Mouse (Mus musculus): Measurements from ENCODE around the gene Fhad1. TPM values are rescaled to one million over a fixed set of nuclear protein-coding genes. Genes with fewer than 3 reads are reported as not detected.
"Not testable (repeated sequence)": the region's sequence is repeated elsewhere in the genome, so short reads cannot be mapped to it uniquely, and the experiment has no call there.

Fhad1 gene
- polyA plus RNA-seq, 1 experiment, result 0.07 TPM

DNA sequence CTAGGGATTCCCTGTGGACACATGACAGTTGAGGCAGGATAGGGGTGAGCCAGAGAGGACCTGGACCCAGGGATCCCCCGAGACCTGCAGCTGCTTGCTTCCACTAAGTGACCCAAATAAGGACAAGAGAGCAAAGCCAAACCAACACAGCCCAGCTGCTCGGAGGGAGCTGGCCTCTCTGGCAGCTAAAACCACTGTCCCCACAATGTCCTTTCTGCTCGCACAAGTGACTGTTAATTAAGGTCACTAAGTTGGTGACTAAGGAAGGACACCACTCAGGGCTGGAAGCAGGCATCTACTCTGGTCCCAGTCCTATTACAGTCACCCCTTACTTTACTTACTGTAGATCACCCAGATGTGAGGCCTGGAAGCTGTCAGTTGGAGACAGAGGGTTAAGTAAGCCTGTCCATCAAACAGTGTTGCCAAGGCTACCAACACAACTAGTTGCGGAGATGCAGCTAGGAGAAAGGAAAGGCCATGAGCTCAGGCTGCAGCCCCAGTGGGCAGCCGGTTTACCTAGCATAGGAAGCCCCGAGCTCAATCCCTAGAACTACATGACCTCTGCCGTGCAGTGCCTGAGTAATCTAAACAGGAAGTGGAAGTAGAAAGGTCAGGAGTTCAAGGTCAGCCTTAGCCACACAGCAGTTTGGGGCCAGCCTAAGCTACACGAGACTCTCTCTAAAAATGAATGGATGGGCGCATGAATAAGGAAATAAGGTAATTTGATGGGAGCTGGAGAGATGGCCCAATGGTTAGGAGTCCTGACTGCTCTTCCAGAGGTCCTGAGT lies 39.0 kb upstream of the Fhad1 start:
- Histone ChIP-seq H3K27me3 (ENCODE audit: control insufficient read depth, insufficient read depth, insufficient read length) (no peaks in the 10 kb centered on the region), H3K79me2 (ENCODE audit: control insufficient read depth, insufficient read depth) (no peaks in the 10 kb centered on the region), H3K79me3 (ENCODE audit: low read depth) (no peaks in the 10 kb centered on the region), H3K36me3 (ENCODE audit: control insufficient read depth, insufficient read depth) (no peaks in the 10 kb centered on the region), H3ac (ENCODE audit: control insufficient read depth, insufficient read length, low read depth) (no peak overlapping the region), H3K4me3 (ENCODE audit: insufficient read depth, poor library complexity, severe bottlenecking) (no peak overlapping the region)
- no peak for TF ChIP-seq MYOD1 (IDR thresholded peaks at IDR 0.05; ENCODE audit: control insufficient read depth, insufficient read length, low read depth)
- TF ChIP-seq MAX (IDR thresholded peaks at IDR 0.05), result no peak
- no peak for TF ChIP-seq CEBPB (IDR thresholded peaks at IDR 0.05; ENCODE audit: low read depth)
- no peak for TF ChIP-seq CTCF (IDR thresholded peaks at IDR 0.05; ENCODE audit: control insufficient read depth, insufficient read depth, insufficient read length)
- TF ChIP-seq USF1 (IDR thresholded peaks at IDR 0.05; ENCODE audit: low read depth), result no peak
- no peak for TF ChIP-seq MYOG (IDR thresholded peaks at IDR 0.05; ENCODE audit: control insufficient read depth, extremely low read depth, insufficient read length)
- no peak for TF ChIP-seq FOSL1 (IDR thresholded peaks at IDR 0.05; ENCODE audit: insufficient read depth, low read length, poor library complexity, severe bottlenecking)

DNA sequence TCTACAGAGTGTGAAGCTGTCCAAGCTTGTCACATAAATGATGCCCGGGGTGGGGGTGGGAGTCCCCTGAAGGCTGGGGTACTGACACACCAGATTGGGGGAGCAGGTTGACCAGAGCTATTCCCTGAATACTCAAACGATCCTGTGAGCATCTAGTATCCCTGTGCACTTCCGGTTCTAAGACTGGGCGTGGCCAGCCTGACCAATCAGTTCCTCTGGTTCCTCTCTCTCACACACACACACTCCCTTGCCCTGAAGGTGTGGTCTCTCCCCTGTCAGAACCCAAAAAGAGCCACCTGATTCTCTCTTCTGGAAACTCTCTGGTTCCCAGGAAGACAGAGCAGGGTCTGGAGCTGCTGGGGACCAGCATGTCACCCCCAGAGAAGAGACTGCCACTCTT lies 38.4 kb upstream of the Fhad1 start:
- Histone ChIP-seq H3K79me3 (ENCODE audit: low read depth) (no peaks in the 10 kb centered on the region), H3K36me3 (ENCODE audit: control insufficient read depth, insufficient read depth) (no peaks in the 10 kb centered on the region), H3ac (ENCODE audit: control insufficient read depth, insufficient read length, low read depth) (no peak overlapping the region), H3K4me3 (ENCODE audit: insufficient read depth, poor library complexity, severe bottlenecking) (no peak overlapping the region), H3K27me3 (ENCODE audit: control insufficient read depth, insufficient read depth, insufficient read length) (no peaks in the 10 kb centered on the region), H3K79me2 (ENCODE audit: control insufficient read depth, insufficient read depth) (no peaks in the 10 kb centered on the region)
- TF ChIP-seq USF1 (IDR thresholded peaks at IDR 0.05; ENCODE audit: low read depth), result no peak
- no peak for TF ChIP-seq MAX (IDR thresholded peaks at IDR 0.05)
- no peak for TF ChIP-seq CTCF (IDR thresholded peaks at IDR 0.05; ENCODE audit: control insufficient read depth, insufficient read depth, insufficient read length)
- no peak for TF ChIP-seq MYOD1 (IDR thresholded peaks at IDR 0.05; ENCODE audit: control insufficient read depth, insufficient read length, low read depth)
- no peak for TF ChIP-seq FOSL1 (IDR thresholded peaks at IDR 0.05; ENCODE audit: insufficient read depth, low read length, poor library complexity, severe bottlenecking)
- TF ChIP-seq CEBPB (IDR thresholded peaks at IDR 0.05; ENCODE audit: low read depth), result no peak
- TF ChIP-seq MYOG (IDR thresholded peaks at IDR 0.05; ENCODE audit: control insufficient read depth, extremely low read depth, insufficient read length), result no peak

DNA sequence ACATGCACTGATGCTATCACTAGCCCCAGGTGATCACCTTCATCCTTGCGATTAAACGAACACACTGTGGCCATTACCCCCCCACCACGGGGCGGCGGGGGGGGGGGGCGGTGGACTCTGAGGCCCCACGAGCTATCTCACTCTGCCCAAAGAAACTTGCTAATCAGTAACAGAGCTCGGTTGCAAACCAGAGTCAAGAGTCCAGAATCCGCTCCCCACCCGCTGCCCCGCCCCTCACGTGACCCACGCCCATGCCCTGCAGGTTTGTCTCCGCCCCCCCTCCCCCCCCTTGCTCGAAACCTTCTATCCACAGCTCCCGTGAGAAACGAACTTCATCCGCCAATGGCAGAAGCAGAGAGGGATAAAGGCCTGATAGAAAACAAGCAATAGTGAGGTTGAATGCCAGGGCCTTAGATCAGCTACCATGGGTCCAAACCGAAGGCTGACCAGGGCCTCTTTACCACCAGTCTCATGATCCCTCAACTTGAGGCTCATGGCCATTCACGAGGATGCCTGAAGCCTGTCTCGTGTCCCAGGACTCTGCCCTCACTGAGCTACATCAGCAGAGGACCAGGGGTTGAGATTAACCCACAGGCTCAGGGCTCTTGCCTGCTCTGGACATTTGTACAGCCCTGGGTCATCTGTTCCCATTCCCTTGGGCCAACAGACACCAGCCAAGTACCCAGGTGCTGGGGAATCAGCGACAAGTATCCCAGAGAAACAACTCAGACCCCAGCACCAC lies 37.7 kb upstream of the Fhad1 start:
- H3K36me3 ChIP-seq (ENCODE audit: control insufficient read depth, insufficient read depth), result no peaks in the 10 kb centered on the region
- H3K79me2 ChIP-seq (ENCODE audit: control insufficient read depth, insufficient read depth), result no peaks in the 10 kb centered on the region
- H3K27me3 ChIP-seq (ENCODE audit: control insufficient read depth, insufficient read depth, insufficient read length), result no peaks in the 10 kb centered on the region
- no peak overlapping the region for H3K4me3 ChIP-seq (ENCODE audit: insufficient read depth, poor library complexity, severe bottlenecking)
- H3ac ChIP-seq (ENCODE audit: control insufficient read depth, insufficient read length, low read depth), result no peak overlapping the region
- no peak for TF ChIP-seq CTCF (IDR thresholded peaks at IDR 0.05; ENCODE audit: control insufficient read depth, insufficient read depth, insufficient read length)
- TF ChIP-seq MAX (IDR thresholded peaks at IDR 0.05), result no peak
- no peak for TF ChIP-seq MYOG (IDR thresholded peaks at IDR 0.05; ENCODE audit: control insufficient read depth, extremely low read depth, insufficient read length)
- TF ChIP-seq USF1 (IDR thresholded peaks at IDR 0.05; ENCODE audit: low read depth), result no peak
- no peak for TF ChIP-seq FOSL1 (IDR thresholded peaks at IDR 0.05; ENCODE audit: insufficient read depth, low read length, poor library complexity, severe bottlenecking)
- TF ChIP-seq CEBPB (IDR thresholded peaks at IDR 0.05; ENCODE audit: low read depth), result no peak
- TF ChIP-seq MYOD1 (IDR thresholded peaks at IDR 0.05; ENCODE audit: control insufficient read depth, insufficient read length, low read depth), result no peak
- H3K79me3 ChIP-seq (ENCODE audit: low read depth), result no peaks in the 10 kb centered on the region

DNA sequence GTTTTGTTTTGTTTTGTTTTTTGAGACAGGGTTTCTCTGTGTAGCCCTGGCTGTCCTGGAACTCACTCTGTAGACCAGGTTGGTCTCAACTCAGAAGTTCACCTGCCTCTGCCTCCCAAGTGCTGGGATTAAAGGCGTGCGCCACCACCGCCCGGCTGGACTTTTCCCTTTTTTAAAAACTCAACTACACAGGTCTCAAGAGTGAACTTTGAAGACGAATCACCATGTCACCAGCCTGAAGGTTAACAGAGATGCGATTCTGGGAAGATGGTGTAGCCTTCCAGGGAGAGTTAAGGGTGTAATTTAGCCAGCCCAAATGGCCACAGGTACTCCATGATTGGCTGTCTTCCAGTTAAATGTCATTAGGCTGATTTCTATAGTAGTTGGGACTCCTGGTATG lies 37.0 kb upstream of the Fhad1 start:
- not testable (repeated sequence) for H3K36me3 ChIP-seq (ENCODE audit: control insufficient read depth, insufficient read depth); H3K79me3 ChIP-seq (ENCODE audit: low read depth); H3K4me3 ChIP-seq (ENCODE audit: insufficient read depth, poor library complexity, severe bottlenecking); H3ac ChIP-seq (ENCODE audit: control insufficient read depth, insufficient read length, low read depth); H3K27me3 ChIP-seq (ENCODE audit: control insufficient read depth, insufficient read depth, insufficient read length); H3K79me2 ChIP-seq (ENCODE audit: control insufficient read depth, insufficient read depth)

DNA sequence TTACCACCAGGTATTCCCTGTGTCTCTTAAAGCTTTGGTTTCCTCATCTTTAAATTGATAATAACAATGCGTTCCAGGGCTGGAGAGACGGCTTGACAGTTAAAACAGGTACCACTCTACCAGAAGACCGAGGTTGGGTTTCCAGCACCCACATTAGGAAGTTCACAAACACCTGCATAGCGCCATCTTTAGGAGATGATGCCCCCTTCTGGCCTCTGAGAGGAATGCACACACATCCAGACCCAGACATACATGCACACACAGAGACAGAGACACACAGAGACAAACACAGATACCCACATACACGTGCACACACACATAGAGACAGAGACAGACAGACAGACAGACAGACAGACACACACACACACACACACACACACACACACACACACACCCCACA lies 35.1 kb upstream of the Fhad1 start:
- no peak overlapping the region for H3ac ChIP-seq (ENCODE audit: control insufficient read depth, insufficient read length, low read depth)
- TF ChIP-seq MYOD1 (IDR thresholded peaks at IDR 0.05; ENCODE audit: control insufficient read depth, insufficient read length, low read depth), result no peak
- TF ChIP-seq CEBPB (IDR thresholded peaks at IDR 0.05; ENCODE audit: low read depth), result no peak
- no peak for TF ChIP-seq CTCF (IDR thresholded peaks at IDR 0.05; ENCODE audit: control insufficient read depth, insufficient read depth, insufficient read length)
- no peak for TF ChIP-seq MAX (IDR thresholded peaks at IDR 0.05)
- TF ChIP-seq USF1 (IDR thresholded peaks at IDR 0.05; ENCODE audit: low read depth), result no peak
- TF ChIP-seq MYOG (IDR thresholded peaks at IDR 0.05; ENCODE audit: control insufficient read depth, extremely low read depth, insufficient read length), result no peak
- no peak for TF ChIP-seq FOSL1 (IDR thresholded peaks at IDR 0.05; ENCODE audit: insufficient read depth, low read length, poor library complexity, severe bottlenecking)
- H3K79me2 ChIP-seq (ENCODE audit: control insufficient read depth, insufficient read depth), result no peaks in the 10 kb centered on the region
- no peaks in the 10 kb centered on the region for H3K79me3 ChIP-seq (ENCODE audit: low read depth)
- no peaks in the 10 kb centered on the region for H3K27me3 ChIP-seq (ENCODE audit: control insufficient read depth, insufficient read depth, insufficient read length)
- no peak overlapping the region for H3K4me3 ChIP-seq (ENCODE audit: insufficient read depth, poor library complexity, severe bottlenecking)
- H3K36me3 ChIP-seq (ENCODE audit: control insufficient read depth, insufficient read depth), result no peaks in the 10 kb centered on the region

All from C2C12 (cell line).